In genomic region chr7:139234426-139235188, GRCm38 (mm10) we compare ENCODE assay signal across 2 mouse cellular contexts.
TF ChIP-seq lines count a peak whose summit lies in the region.

No protein-coding gene starts in this region.

TF ChIP-seq in C2C12, 6 proteins besides CTCF, POLR2A, EP300 and RAD21:
- TF ChIP-seq FOSL1 (IDR thresholded peaks at IDR 0.05; ENCODE audit: insufficient read depth, low read length, poor library complexity, severe bottlenecking) = no peak
- no peak for TF ChIP-seq CEBPB (IDR thresholded peaks at IDR 0.05; ENCODE audit: low read depth)
- TF ChIP-seq MYOG (IDR thresholded peaks at IDR 0.05; ENCODE audit: control insufficient read depth, extremely low read depth, insufficient read length) = no peak
- TF ChIP-seq MAX (IDR thresholded peaks at IDR 0.05) = no peak
- peak; percentile 88 for TF ChIP-seq USF1 (IDR thresholded peaks at IDR 0.05; ENCODE audit: low read depth)

TF ChIP-seq in MEL, 35 proteins besides CTCF, POLR2A, EP300 and RAD21:
- peak; percentile 48 for TF ChIP-seq GATA1 (IDR thresholded peaks at IDR 0.05; ENCODE audit: low read depth, low read length)
- TF ChIP-seq BHLHE40 (IDR thresholded peaks at IDR 0.05; ENCODE audit: borderline replicate concordance, low read depth, low read length) = peak; percentile 63; the same call in 1 of the 2 replicates
- TF ChIP-seq USF2 (IDR thresholded peaks at IDR 0.05; ENCODE audit: borderline replicate concordance in 1 of 2, insufficient read depth in 1 of 2, low read depth in 1 of 2, low read length in 2 of 2) = peak in 1 of 2 experiments; percentile 56; a peak in 1 of 4 replicates
- TF ChIP-seq MXI1 (IDR thresholded peaks at IDR 0.05; ENCODE audit: low read depth, low read length) = peak; percentile 19
- TF ChIP-seq NELFE (IDR thresholded peaks at IDR 0.05; ENCODE audit: low read depth, low read length) = no peak
- TF ChIP-seq MAX (IDR thresholded peaks at IDR 0.05; ENCODE audit: low read length) = 0 out of 2 replicates have a peak, but pooled peaks have one; percentile 41
- TF ChIP-seq TBP (IDR thresholded peaks at IDR 0.05; ENCODE audit: low read depth, low read length) = no peak
- TF ChIP-seq USF1 (IDR thresholded peaks at IDR 0.05; ENCODE audit: low read depth, low read length) = peak; percentile 87
- no peak for TF ChIP-seq ZMIZ1 (IDR thresholded peaks at IDR 0.05; ENCODE audit: low read depth, low read length)
